Mouse (Mus musculus) heart, postnatal 25 days (tissue): ENCODE measurements around the gene Reep1. TPM values are rescaled to one million over a fixed set of nuclear protein-coding genes. Genes with fewer than 3 reads are reported as not detected.
"Not testable (repeated sequence)": the region's sequence is repeated elsewhere in the genome, so short reads cannot be mapped to it uniquely, and the experiment has no call there.

Source experiments
- DNase-seq: peaks from one replicate; pipeline ENCODE4 v3.0.0; 2022; ENCODE audit warnings: low spot score
- intact Hi-C: fragments of 180-260 bp; cut with DNase I; formaldehyde crosslinking; loops from one replicate; pipeline ENCODE4 v1.15.1; 2025
- total RNA-seq, 2 experiments: library from RNA; stranded (reverse); gene quantifications; 2 replicates each; pipeline ENCODE4 v1.2.3; 2021

The Reep1 gene
- total RNA-seq, 2 experiments from 2014 or later: 15.0 to 16.6 TPM

DNA sequence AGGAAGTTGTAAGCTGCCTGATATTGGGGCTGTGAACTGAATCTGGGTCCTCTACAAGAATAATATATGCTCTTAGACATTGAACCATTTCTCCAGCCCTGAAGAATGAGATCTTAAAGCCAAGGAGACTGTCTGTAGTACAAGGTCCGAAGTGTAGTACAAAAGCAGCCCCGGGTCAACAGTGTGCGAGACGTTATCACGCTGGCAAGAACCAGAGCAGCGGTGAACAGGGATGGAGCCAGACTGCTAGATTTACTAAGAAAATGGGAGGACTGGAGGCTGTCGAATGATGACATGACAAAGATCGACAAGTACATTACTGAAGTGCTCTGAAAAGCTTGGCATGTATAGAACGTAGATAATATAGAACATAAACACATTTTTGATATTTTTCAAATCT lies 122.4 kb downstream of the Reep1 start:
- intact Hi-C loops: loop anchor here (5.0 kb wide), 1 partner anchor 197 kb away; the partner anchor contains the start of gene Kdm3a
- DNase-seq: no peak

DNA sequence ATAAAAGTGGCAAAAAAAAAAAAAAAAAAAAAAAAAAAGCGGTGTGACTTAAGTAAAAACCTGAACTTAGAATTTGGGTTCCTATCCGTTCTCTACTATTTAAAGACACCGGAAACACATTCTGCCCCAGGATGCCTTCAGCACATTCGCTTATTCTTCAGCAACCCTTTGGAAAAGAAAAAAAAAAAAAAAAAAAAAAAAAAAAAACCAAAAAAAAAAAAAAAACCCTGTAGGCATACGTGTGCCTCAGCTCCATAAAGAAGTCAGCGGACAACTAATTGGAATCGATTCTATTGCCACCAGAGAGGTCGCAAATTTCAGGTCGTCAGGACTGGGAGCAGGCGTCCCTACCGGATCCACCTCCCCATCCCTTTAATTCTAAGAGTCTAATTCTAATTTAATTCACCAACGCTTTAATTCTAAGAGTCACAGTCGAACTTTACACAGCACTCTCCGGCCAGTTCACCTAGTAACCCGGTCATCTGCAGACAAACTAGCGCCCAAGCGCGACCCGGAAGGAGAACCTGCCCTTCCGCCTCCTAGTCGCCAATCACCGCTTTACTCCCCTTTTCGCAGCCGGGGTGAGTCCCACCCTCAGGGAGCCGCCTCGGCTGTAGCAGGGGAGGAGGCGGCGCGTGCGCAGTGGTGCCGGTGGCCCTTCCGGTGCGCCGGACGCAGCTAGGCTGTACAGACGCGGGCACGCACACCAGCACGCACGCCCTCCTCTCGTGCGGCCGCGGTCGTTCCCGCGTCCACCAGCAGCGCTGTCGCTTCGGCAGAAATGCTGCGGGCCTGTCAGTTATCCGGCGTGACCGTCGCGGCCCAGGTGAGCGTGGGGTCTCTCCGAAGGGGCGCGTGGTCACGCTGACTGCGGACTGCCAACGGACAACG lies 123.6 kb downstream of the Reep1 start, which contains the start of gene Immt:
Gene Immt (plus strand): TSS at position 642 of the 891 bp plus-strand sequence.
- intact Hi-C loops: loop anchor here (5.0 kb wide), 1 partner anchor 199 kb away; the partner anchor contains the start of gene Kdm3a
- peak; percentile 95 for DNase-seq

DNA sequence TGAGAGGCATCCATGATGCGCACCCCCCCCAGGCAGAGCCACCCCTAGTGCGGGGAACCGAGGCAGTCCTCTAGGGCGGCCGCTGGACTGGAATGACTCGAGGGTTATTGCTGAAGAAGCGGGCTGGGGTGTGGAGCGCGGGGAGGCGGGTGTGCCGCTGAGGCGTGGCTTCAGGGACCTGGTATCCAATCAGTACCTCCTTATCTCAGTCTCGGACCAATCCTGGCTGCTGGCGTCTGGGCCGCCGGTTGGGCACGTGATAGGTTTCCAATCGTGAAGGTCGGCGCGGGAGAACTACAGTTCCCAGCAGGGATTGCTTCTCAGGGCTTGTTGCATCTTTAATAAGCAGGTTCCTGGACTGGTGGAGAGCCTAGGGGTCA lies 124.2 kb downstream of the Reep1 start:
- DNase-seq: peak; percentile 94
- intact Hi-C loops: loop anchor here (5.0 kb wide), 1 partner anchor 199 kb away; the partner anchor contains the start of gene Kdm3a

GRCm38 (mm10) chr6:71836811-71837210 lies 129.4 kb downstream of the Reep1 start:
- no peak for DNase-seq

GRCm38 (mm10) chr6:71839815-71840214 lies 132.5 kb downstream of the Reep1 start:
- intact Hi-C loops: no loop called here
- DNase-seq: no peak

More at GRCm38 (mm10) chr6:71836811-71837210, 129.4 kb downstream of the Reep1 start:
- intact Hi-C loops: no loop called here

DNA sequence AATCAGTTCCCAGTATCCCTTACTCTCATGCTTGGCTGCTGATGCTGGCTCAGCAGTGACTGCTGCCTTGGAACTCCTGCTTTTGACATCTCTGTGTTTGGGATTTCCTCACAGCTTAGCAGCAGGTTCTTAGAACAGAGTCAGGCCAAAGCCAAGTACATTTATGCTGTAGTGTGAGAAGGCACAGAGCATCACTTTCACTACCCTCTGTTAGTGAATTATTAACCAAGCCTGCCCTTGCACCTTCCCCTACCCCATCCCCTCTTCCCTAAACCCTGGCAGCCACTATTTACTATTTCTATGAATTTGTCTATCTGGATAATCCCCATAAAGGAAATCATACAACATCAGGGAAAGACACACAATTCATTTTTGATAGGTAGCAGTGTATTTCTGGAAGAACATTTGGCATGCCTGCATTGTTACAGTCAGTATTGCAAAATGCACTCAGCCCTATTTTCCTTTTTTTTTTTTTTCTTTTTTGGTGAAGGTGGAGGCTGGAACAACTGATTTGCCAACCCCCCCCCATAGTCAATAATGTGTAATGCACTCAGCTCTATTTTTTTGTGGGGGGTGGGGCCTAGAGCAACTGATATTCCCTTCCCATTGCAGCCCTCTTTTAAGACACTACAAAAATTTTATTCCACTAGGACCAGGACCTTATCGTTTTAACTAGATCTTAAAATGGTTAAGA lies 133.4 kb downstream of the Reep1 start:
- no peak for DNase-seq
- intact Hi-C loops: no loop called here

- DNase-seq, intact Hi-C loops: not testable (repeated sequence)
Measured at GRCm38 (mm10) chr6:71846906-71847305, 139.5 kb downstream of the Reep1 start.

Other genes with a start within 250 kb of the Reep1 start
- gene Rnf103, start 213.7 kb upstream of the Reep1 start, total RNA-seq: 10 to 100 TPM; 21.7 to 26.1 TPM
- gene Chmp3, start 163.8 kb upstream of the Reep1 start, total RNA-seq: 10 to 100 TPM; 47.2 to 51.2 TPM
- gene Kdm3a, start 74.6 kb upstream of the Reep1 start, total RNA-seq: 10 to 100 TPM; 16.4 to 20.9 TPM
- gene Mrpl35, start 119.4 kb downstream of the Reep1 start, total RNA-seq: 10 to 100 TPM; 54.6 to 58.2 TPM
- 100 to 1,000 TPM; 613 to 617 TPM for gene Immt, start 123.8 kb downstream of the Reep1 start, total RNA-seq
- gene Ptcd3, start 201.2 kb downstream of the Reep1 start, total RNA-seq: 100 to 1,000 TPM; 128 to 129 TPM
- 10 to 100 TPM; 41.9 TPM for gene Polr1a, start 201.5 kb downstream of the Reep1 start, total RNA-seq